Mouse (Mus musculus): ENCODE results near the gene Fam129b.

The Fam129b gene

GRCm38 (mm10) chr2:32894097-32894496 is 18.2 kb downstream of the Fam129b start:
- no peak for DNase-seq

- no peak for DNase-seq
Measured at GRCm38 (mm10) chr2:32895606-32896106, 19.7 kb downstream of the Fam129b start.

GRCm38 (mm10) chr2:32896507-32897147 is 20.7 kb downstream of the Fam129b start:
- DNase-seq = no peak

- no peak for DNase-seq
Measured at GRCm38 (mm10) chr2:32898983-32899382, 23.1 kb downstream of the Fam129b start.

GRCm38 (mm10) chr2:32902126-32902525 is 26.2 kb downstream of the Fam129b start:
- no peak for DNase-seq

- DNase-seq = no peak
Measured at GRCm38 (mm10) chr2:32903470-32903869, 27.6 kb downstream of the Fam129b start.

- DNase-seq = no peak
Measured at GRCm38 (mm10) chr2:32904637-32905036, 28.7 kb downstream of the Fam129b start.

GRCm38 (mm10) chr2:32905297-32905696 is 29.4 kb downstream of the Fam129b start:
- no peak for DNase-seq

- DNase-seq = no peak
Measured at GRCm38 (mm10) chr2:32907442-32907841, 31.5 kb downstream of the Fam129b start.

- DNase-seq = no peak
Measured at GRCm38 (mm10) chr2:32908272-32908671, 32.4 kb downstream of the Fam129b start.

- DNase-seq = no peak
Measured at GRCm38 (mm10) chr2:32908796-32909195, 32.9 kb downstream of the Fam129b start.

- DNase-seq = no peak
Measured at GRCm38 (mm10) chr2:32911639-32912182, 35.8 kb downstream of the Fam129b start.

GRCm38 (mm10) chr2:32912210-32912804 is 36.4 kb downstream of the Fam129b start:
- DNase-seq = peak; percentile 87

- DNase-seq = no peak
Measured at GRCm38 (mm10) chr2:32914362-32914761, 38.4 kb downstream of the Fam129b start.

GRCm38 (mm10) chr2:32914896-32915295 is 39.0 kb downstream of the Fam129b start:
- DNase-seq = no peak

GRCm38 (mm10) chr2:32917526-32917925 is 41.6 kb downstream of the Fam129b start:
- no peak for DNase-seq

- DNase-seq = no peak
Measured at GRCm38 (mm10) chr2:32918391-32918790, 42.5 kb downstream of the Fam129b start.

- no peak for DNase-seq
Measured at GRCm38 (mm10) chr2:32921235-32921634, 45.3 kb downstream of the Fam129b start.

GRCm38 (mm10) chr2:32921801-32922380 is 46.0 kb downstream of the Fam129b start:
- DNase-seq = no peak

- DNase-seq = no peak
Measured at GRCm38 (mm10) chr2:32922564-32922963, 46.6 kb downstream of the Fam129b start.

- no peak for DNase-seq
Measured at GRCm38 (mm10) chr2:32923551-32924250, 47.8 kb downstream of the Fam129b start.

- no peak for DNase-seq
Measured at GRCm38 (mm10) chr2:32924306-32924844, 48.5 kb downstream of the Fam129b start.

Measured in cerebellum, adult 9-10 months (tissue).